Mouse (Mus musculus) stomach, embryonic 16.5 days (tissue): ENCODE results near the gene Hist1h2ai. TPM values are rescaled to one million over a fixed set of nuclear protein-coding genes. Genes with fewer than 3 reads are reported as not detected.

Experiments used
- ATAC-seq: fragments of 200-750 bp; cut with Nextera tagmentation; 2 replicates; pipeline ENCODE4 v1.8.0; 2017; ENCODE audit warnings: moderate number of reproducible peaks, moderate TSS enrichment; ENCODE audit not compliant: insufficient read depth, low FRiP score
- H3K27ac ChIP-seq: fragments of 300-500 bp; sonication (generic); 2 replicates; pipeline ENCODE4 v1.5.1; 2014; ENCODE audit warnings: low read length
- H3K27me3 ChIP-seq: fragments of 300-500 bp; sonication (generic); 2 replicates; pipeline ENCODE4 v1.6.1; 2014; ENCODE audit warnings: low read length, control low read depth, mixed read lengths; ENCODE audit not compliant: control insufficient read depth, insufficient read depth
- H3K36me3 ChIP-seq: fragments of 300-500 bp; sonication (generic); 2 replicates; pipeline ENCODE4 v1.6.1; 2014; ENCODE audit warnings: low read length; ENCODE audit not compliant: control insufficient read depth, insufficient read depth
- H3K4me1 ChIP-seq: fragments of 300-500 bp; sonication (generic); 2 replicates; pipeline ENCODE4 v1.6.1; 2014; ENCODE audit warnings: low read length, control low read depth, mixed read lengths; ENCODE audit not compliant: control insufficient read depth, insufficient read depth
- H3K4me2 ChIP-seq: fragments of 300-500 bp; sonication (generic); 2 replicates; pipeline ENCODE4 v1.6.1; 2014; ENCODE audit warnings: low read depth, low read length, mixed read lengths
- H3K4me3 ChIP-seq: fragments of 300-500 bp; sonication (generic); replicated peaks from 2 replicates; pipeline ENCODE4 v1.5.1; 2014; ENCODE audit warnings: mild to moderate bottlenecking, low read length
- H3K9ac ChIP-seq: fragments of 300-500 bp; sonication (generic); 2 replicates; pipeline ENCODE4 v1.6.1; 2014; ENCODE audit warnings: low read length
- H3K9me3 ChIP-seq: fragments of 300-500 bp; sonication (generic); replicated peaks from 2 replicates; pipeline ENCODE4 v1.6.1; 2016; ENCODE audit warnings: low read length, control low read depth; ENCODE audit not compliant: control insufficient read depth
- WGBS: fragments of 180-500 bp; shearing (Covaris S2); extraction: QIAGEN DNeasy Blood & Tissue Kit; methylation state at CpG from one replicate; pipeline ENCODE4 v1.1.7; 2014; 5-methylcytosine and 5-hydroxymethylcytosine counted together
- microRNA-seq: library from miRNA; unstranded; fragments of <30 nt; microRNA quantifications from one replicate; pipeline ENCODE4, GENCODE M21; 2016
- polyA plus RNA-seq: library from polyadenylated mRNA; unstranded; fragments of >200 nt; fragmentation: Nextera tagmentation; extraction: Ambion mirVana; gene quantifications from 2 replicates; pipeline ENCODE4 v1.2.1, GENCODE M21; 2015

Hist1h2ai gene
- polyA plus RNA-seq, 1 experiment from 2014 or later: 7.3 TPM

DNA sequence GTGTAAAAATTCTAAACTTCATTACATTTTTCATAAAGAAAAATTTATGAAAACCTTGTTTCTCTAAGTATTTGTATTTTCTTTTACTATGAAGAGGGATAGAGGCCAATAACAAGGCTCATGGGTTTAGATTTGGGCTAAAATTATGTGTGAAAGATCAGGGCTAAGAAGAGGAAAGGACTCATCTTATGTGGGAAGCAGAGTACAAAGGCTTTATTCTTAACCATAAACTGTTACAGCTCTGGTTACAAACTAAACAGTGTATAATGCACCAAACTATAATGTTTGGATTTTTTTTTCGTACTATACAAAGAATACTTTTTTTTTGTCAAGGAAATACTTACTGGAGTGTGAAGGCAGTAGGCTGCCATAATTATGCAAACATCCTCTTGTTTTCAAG is 39.5 kb downstream of the Hist1h2ai start:
- Histone ChIP-seq H3K27me3 (no peaks in the 10 kb centered on the region), H3K9me3 (no peaks in the 10 kb centered on the region), H3K27ac (no peak overlapping the region), H3K9ac (no peak overlapping the region), H3K4me2 (no peak overlapping the region), H3K4me1 (peaks cover 13% of the 10 kb centered on the region), H3K4me3 (no peak overlapping the region), H3K36me3 (no peaks in the 10 kb centered on the region)
- no peak for ATAC-seq
- 69% methylated on average over 1 of the region's 1 CpGs for WGBS

Small RNAs within 50 kb of the gene (microRNA-seq; reads per million reads assigned to microRNA genes)
- gene Gm44357 (not detected), gene Gm44367 (not detected), gene Gm44454 (not detected)

Other genes starting within 250 kb of the Hist1h2ai start
- gene Nkapl, start 247.9 kb upstream of the Hist1h2ai start, polyA plus RNA-seq: 1.3 and 1.6 TPM in 2 replicates
- gene Zkscan4, start 237.5 kb upstream of the Hist1h2ai start, polyA plus RNA-seq: 2.8 and 3.4 TPM in 2 replicates
- gene Gm10065, start 237.0 kb upstream of the Hist1h2ai start, polyA plus RNA-seq: not detected in 2 replicates
- gene AK157302, start 221.2 kb upstream of the Hist1h2ai start, polyA plus RNA-seq: 0.48 and 1.3 TPM in 2 replicates
- gene Gm11273, start 215.0 kb upstream of the Hist1h2ai start, polyA plus RNA-seq: 6.7 and 20.9 TPM in 2 replicates
- 6.1 and 6.8 TPM in 2 replicates for gene Zkscan8, start 185.3 kb upstream of the Hist1h2ai start, polyA plus RNA-seq
- 0.14 and 0.18 TPM in 2 replicates for gene Olfr1366, start 173.6 kb upstream of the Hist1h2ai start, polyA plus RNA-seq
- gene Olfr1535, start 156.5 kb upstream of the Hist1h2ai start, polyA plus RNA-seq: 0.13 TPM in 1 of 2 replicates, not detected in the other
- not detected in 2 replicates for gene Olfr1364, start 134.7 kb upstream of the Hist1h2ai start, polyA plus RNA-seq
- not detected in 2 replicates for gene Olfr1362, start 102.4 kb upstream of the Hist1h2ai start, polyA plus RNA-seq
- gene Olfr11, start 73.9 kb upstream of the Hist1h2ai start, polyA plus RNA-seq: not detected in 2 replicates
- gene Olfr1361, start 53.0 kb upstream of the Hist1h2ai start, polyA plus RNA-seq: not detected in 2 replicates
- gene Olfr1360, start 39.0 kb upstream of the Hist1h2ai start, polyA plus RNA-seq: not detected in 2 replicates
- gene Olfr1359, start 18.3 kb upstream of the Hist1h2ai start, polyA plus RNA-seq: not detected in 2 replicates
- gene Hist1h2bl, start 279 bp upstream of the Hist1h2ai start, polyA plus RNA-seq: 1.5 and 3.8 TPM in 2 replicates
- gene Hist1h3h, start 1.2 kb downstream of the Hist1h2ai start, polyA plus RNA-seq: 4.6 and 5.6 TPM in 2 replicates
- gene Hist1h2bm, start 5.6 kb downstream of the Hist1h2ai start, polyA plus RNA-seq: 1.9 and 2.5 TPM in 2 replicates
- 1.7 and 2.3 TPM in 2 replicates for gene Hist1h4j, start 18.6 kb downstream of the Hist1h2ai start, polyA plus RNA-seq
- 3.9 and 8.4 TPM in 2 replicates for gene Hist1h4k, start 34.1 kb downstream of the Hist1h2ai start, polyA plus RNA-seq
- gene Hist1h2ak, start 37.4 kb downstream of the Hist1h2ai start, polyA plus RNA-seq: 18.1 and 21.5 TPM in 2 replicates
- 1.3 and 2.9 TPM in 2 replicates for gene Hist1h2bn, start 37.7 kb downstream of the Hist1h2ai start, polyA plus RNA-seq
- gene Hist1h1b, start 64.2 kb downstream of the Hist1h2ai start, polyA plus RNA-seq: 9.6 and 10.6 TPM in 2 replicates
- 59.9 and 94.5 TPM in 2 replicates for gene Hist1h3i, start 66.9 kb downstream of the Hist1h2ai start, polyA plus RNA-seq
- gene Hist1h2an, start 70.8 kb downstream of the Hist1h2ai start, polyA plus RNA-seq: 1.9 and 2.6 TPM in 2 replicates
- 0.77 and 1.4 TPM in 2 replicates for gene Hist1h2bp, start 71.0 kb downstream of the Hist1h2ai start, polyA plus RNA-seq
- gene Hist1h2bq, start 93.8 kb downstream of the Hist1h2ai start, polyA plus RNA-seq: 9.1 and 14.2 TPM in 2 replicates
- gene Hist1h2ao, start 94.0 kb downstream of the Hist1h2ai start, polyA plus RNA-seq: 1.5 TPM in 1 of 2 replicates, not detected in the other
- gene Hist1h4m, start 95.3 kb downstream of the Hist1h2ai start, polyA plus RNA-seq: not detected in 2 replicates
- 13.0 and 15.5 TPM in 2 replicates for gene Hist1h4n, start 115.8 kb downstream of the Hist1h2ai start, polyA plus RNA-seq
- 1,905 and 2,657 TPM in 2 replicates for gene Hist1h2ap, start 117.1 kb downstream of the Hist1h2ai start, polyA plus RNA-seq
- gene Hist1h2br, start 117.3 kb downstream of the Hist1h2ai start, polyA plus RNA-seq: 11.8 and 18.5 TPM in 2 replicates
- 5.3 and 6.2 TPM in 2 replicates for gene Zfp184, start 228.7 kb downstream of the Hist1h2ai start, polyA plus RNA-seq